Mouse (Mus musculus) bone marrow, adult 2 months (tissue): ENCODE data around the gene Capns2.

Experiments used
- CTCF ChIP-seq: fragments of 200-500 bp; IDR thresholded peaks from 2 replicates; pipeline ENCODE4 v1.5.1; 2011; ENCODE audit warnings: low read length, control low read depth; ENCODE audit not compliant: control insufficient read depth, insufficient read depth
- POLR2A ChIP-seq: fragments of 200-500 bp; IDR thresholded peaks from 2 replicates; pipeline ENCODE4 v1.6.1; 2011; ENCODE audit warnings: low read depth, mild to moderate bottlenecking, control low read depth, low read length, borderline replicate concordance; ENCODE audit not compliant: control insufficient read depth

GRCm38 (mm10) chr8:92861977-92862376 lies 39.2 kb upstream of the Capns2 start:
- TF ChIP-seq CTCF = no peak
- no peak for TF ChIP-seq POLR2A
